Mouse (Mus musculus) lung, postnatal 0 days (tissue): ENCODE measurements around the gene Gm16867. TPM values are rescaled to one million over a fixed set of nuclear protein-coding genes. Genes with fewer than 3 reads are reported as not detected.
A peak's percentile ranks its signal among the peaks of the same experiment; 100 is the strongest.
"Not testable (repeated sequence)": the region's sequence is repeated elsewhere in the genome, so short reads cannot be mapped to it uniquely, and the experiment has no call there.

Source experiments
- ATAC-seq: fragments of 200-750 bp; cut with Nextera tagmentation; 2 replicates; pipeline ENCODE4 v1.8.0; 2017; ENCODE audit warnings: moderate library complexity
- DNase-seq: peaks from one replicate; pipeline ENCODE4 v3.0.0-alpha.2; 2016; ENCODE audit warnings: low spot score
- H3K27ac ChIP-seq: fragments of 300-500 bp; sonication (generic); 2 replicates; pipeline ENCODE4 v1.5.1; 2014; ENCODE audit warnings: antibody characterized with exemption, mild to moderate bottlenecking, low read length, mixed read lengths
- H3K27me3 ChIP-seq: fragments of 300-500 bp; sonication (generic); replicated peaks from 2 replicates; pipeline ENCODE4 v1.6.1; 2014; ENCODE audit warnings: low read length, mixed read lengths; ENCODE audit not compliant: insufficient read depth
- H3K36me3 ChIP-seq: fragments of 300-500 bp; sonication (generic); 2 replicates; pipeline ENCODE4 v1.6.1; 2014; ENCODE audit warnings: low read length, mixed read lengths; ENCODE audit not compliant: insufficient read depth
- H3K4me1 ChIP-seq: fragments of 300-500 bp; sonication (generic); 2 replicates; pipeline ENCODE4 v1.6.1; 2014; ENCODE audit warnings: antibody characterized with exemption, low read depth, low read length, mixed read lengths; ENCODE audit not compliant: insufficient read depth
- H3K4me2 ChIP-seq: fragments of 300-500 bp; sonication (generic); replicated peaks from 2 replicates; pipeline ENCODE4 v1.6.1; 2014; ENCODE audit warnings: low read depth, mild to moderate bottlenecking, low read length, moderate library complexity, mixed read lengths
- H3K4me3 ChIP-seq: fragments of 300-500 bp; sonication (generic); 2 replicates; pipeline ENCODE4 v1.5.1; 2014; ENCODE audit warnings: low read depth, low read length
- H3K9ac ChIP-seq: fragments of 300-500 bp; sonication (generic); replicated peaks from 2 replicates; pipeline ENCODE4 v1.6.1; 2014; ENCODE audit warnings: low read depth, mild to moderate bottlenecking
- H3K9me3 ChIP-seq: fragments of 300-500 bp; sonication (generic); 2 replicates; pipeline ENCODE4 v1.6.1; 2016; ENCODE audit warnings: low read length, mixed read lengths
- WGBS: fragments of 180-500 bp; shearing (Covaris S2); extraction: QIAGEN DNeasy Blood & Tissue Kit; methylation state at CpG from one replicate; pipeline ENCODE4 v1.1.7; 2014; 5-methylcytosine and 5-hydroxymethylcytosine counted together
- polyA plus RNA-seq: library from polyadenylated mRNA; unstranded; fragments of >200 nt; fragmentation: Nextera tagmentation; extraction: Ambion mirVana; gene quantifications from 2 replicates; pipeline ENCODE4 v1.2.1, GENCODE M21; 2015

Gm16867 gene
- polyA plus RNA-seq: not detected in 2 replicates

GRCm38 (mm10) chr14:69503174-69503573 is at the start of gene Gm16867:
TSS of gene Gm16867 (minus strand) at chr14:69503362.
- ATAC-seq: peak; percentile 98
- WGBS: no CpG with 5 or more reads among the region's 29 CpGs
- H3K27me3 ChIP-seq, H3K4me1 ChIP-seq, DNase-seq, H3K27ac ChIP-seq, H3K36me3 ChIP-seq, H3K9ac ChIP-seq, H3K9me3 ChIP-seq, H3K4me3 ChIP-seq, H3K4me2 ChIP-seq: not testable (repeated sequence)

GRCm38 (mm10) chr14:69547310-69547709 is 44.1 kb upstream of the Gm16867 start:
- H3K36me3 ChIP-seq, H3K4me1 ChIP-seq, H3K9me3 ChIP-seq, H3K27ac ChIP-seq, H3K4me2 ChIP-seq, H3K27me3 ChIP-seq, DNase-seq, H3K4me3 ChIP-seq, H3K9ac ChIP-seq: not testable (repeated sequence)
- peak; percentile 68 for ATAC-seq
- WGBS: no CpG with 5 or more reads among the region's 4 CpGs

- H3K9me3 ChIP-seq, H3K27me3 ChIP-seq, H3K4me3 ChIP-seq, DNase-seq, ATAC-seq, H3K27ac ChIP-seq, H3K4me2 ChIP-seq, H3K9ac ChIP-seq, H3K4me1 ChIP-seq, H3K36me3 ChIP-seq: not testable (repeated sequence)
- no CpG with 5 or more reads among the region's 2 CpGs for WGBS
Observed at GRCm38 (mm10) chr14:69545052-69545451, 41.9 kb upstream of the Gm16867 start.

GRCm38 (mm10) chr14:69544033-69544432 is 40.9 kb upstream of the Gm16867 start:
- not testable (repeated sequence) for H3K4me1 ChIP-seq, H3K9ac ChIP-seq, H3K27ac ChIP-seq, ATAC-seq, H3K4me2 ChIP-seq, H3K27me3 ChIP-seq, H3K9me3 ChIP-seq, DNase-seq, H3K36me3 ChIP-seq, H3K4me3 ChIP-seq
- no CpG with 5 or more reads among the region's 7 CpGs for WGBS

- not testable (repeated sequence) for H3K4me1 ChIP-seq, ATAC-seq, DNase-seq
Observed at GRCm38 (mm10) chr14:69542695-69543094, 39.5 kb upstream of the Gm16867 start.

GRCm38 (mm10) chr14:69540113-69540512 is 37.0 kb upstream of the Gm16867 start:
- H3K9me3 ChIP-seq, H3K36me3 ChIP-seq, H3K27ac ChIP-seq, H3K27me3 ChIP-seq, H3K4me2 ChIP-seq, DNase-seq, H3K4me3 ChIP-seq, H3K9ac ChIP-seq, H3K4me1 ChIP-seq, ATAC-seq: not testable (repeated sequence)
- WGBS: no CpG with 5 or more reads among the region's 5 CpGs

More at GRCm38 (mm10) chr14:69542695-69543094, 39.5 kb upstream of the Gm16867 start:
- not testable (repeated sequence) for H3K36me3 ChIP-seq, H3K4me3 ChIP-seq, H3K9ac ChIP-seq, H3K9me3 ChIP-seq, H3K27me3 ChIP-seq, H3K27ac ChIP-seq, H3K4me2 ChIP-seq
- WGBS: no CpG with 5 or more reads among the region's 7 CpGs

- H3K4me1 ChIP-seq, H3K9ac ChIP-seq, H3K36me3 ChIP-seq, ATAC-seq, H3K4me3 ChIP-seq, DNase-seq, H3K27me3 ChIP-seq, H3K9me3 ChIP-seq, H3K4me2 ChIP-seq, H3K27ac ChIP-seq: not testable (repeated sequence)
- WGBS: no CpG with 5 or more reads among the region's 7 CpGs
Observed at GRCm38 (mm10) chr14:69536539-69536938, 33.4 kb upstream of the Gm16867 start.

GRCm38 (mm10) chr14:69526202-69526601 is 23.0 kb upstream of the Gm16867 start:
- not testable (repeated sequence) for DNase-seq, H3K4me2 ChIP-seq, H3K9me3 ChIP-seq, H3K9ac ChIP-seq, H3K4me3 ChIP-seq, H3K27me3 ChIP-seq, H3K27ac ChIP-seq, ATAC-seq, H3K36me3 ChIP-seq, H3K4me1 ChIP-seq
- WGBS: no CpG with 5 or more reads among the region's 1 CpGs

GRCm38 (mm10) chr14:69523001-69523400 is 19.8 kb upstream of the Gm16867 start:
- no CpG with 5 or more reads among the region's 1 CpGs for WGBS

GRCm38 (mm10) chr14:69520810-69521209 is 17.6 kb upstream of the Gm16867 start:
- H3K4me3 ChIP-seq, H3K4me1 ChIP-seq, H3K27ac ChIP-seq, DNase-seq, H3K4me2 ChIP-seq, ATAC-seq, H3K9ac ChIP-seq, H3K36me3 ChIP-seq, H3K9me3 ChIP-seq, H3K27me3 ChIP-seq: not testable (repeated sequence)
- no CpG with 5 or more reads among the region's 2 CpGs for WGBS

More at GRCm38 (mm10) chr14:69523001-69523400, 19.8 kb upstream of the Gm16867 start:
- ATAC-seq, H3K36me3 ChIP-seq, H3K27me3 ChIP-seq, H3K4me1 ChIP-seq, DNase-seq, H3K9me3 ChIP-seq, H3K4me3 ChIP-seq, H3K4me2 ChIP-seq, H3K9ac ChIP-seq, H3K27ac ChIP-seq: not testable (repeated sequence)
